Mouse (Mus musculus): Measurements from ENCODE around the gene Alppl2.

DNA sequence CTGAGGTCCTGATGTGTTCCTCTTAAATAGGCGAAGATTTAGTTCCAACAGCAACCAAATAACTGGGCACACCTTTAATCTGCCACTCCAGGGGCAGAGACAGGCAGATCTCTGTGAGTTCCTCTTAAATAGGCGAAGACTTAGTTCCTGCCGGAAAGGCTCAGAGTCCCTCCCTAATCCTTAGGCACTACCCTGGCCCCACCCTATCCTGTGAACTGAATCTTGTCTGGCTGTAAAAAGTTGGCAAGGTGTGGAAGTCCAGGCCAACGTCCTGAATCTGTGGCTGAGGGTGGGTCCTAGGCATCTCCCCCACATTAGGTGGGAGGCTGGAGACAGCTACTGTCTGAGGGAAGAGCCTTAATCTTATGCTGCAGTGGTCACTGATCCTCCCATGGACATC lies at the start of gene Alppl2:
- no peak for TF ChIP-seq GATA1 (IDR thresholded peaks at IDR 0.05; ENCODE audit: borderline replicate concordance, low read length)
- TF ChIP-seq CTCF (IDR thresholded peaks at IDR 0.05; ENCODE audit: low read depth, low read length), result no peak
- no peak for TF ChIP-seq GATA2 (IDR thresholded peaks at IDR 0.05; ENCODE audit: borderline replicate concordance, low read depth, low read length)

Measured in G1E (cell line).